Mouse (Mus musculus): Measurements from ENCODE around the gene Pomgnt1.

The Pomgnt1 gene

GRCm38 (mm10) chr4:116140801-116141574 is 17.3 kb downstream of the Pomgnt1 start:
- no peak for DNase-seq

GRCm38 (mm10) chr4:116141736-116142135 is 18.1 kb downstream of the Pomgnt1 start:
- DNase-seq = no peak

GRCm38 (mm10) chr4:116142269-116142668 is 18.6 kb downstream of the Pomgnt1 start:
- DNase-seq = peak; percentile 41

- peak; percentile 60 for DNase-seq
Observed at GRCm38 (mm10) chr4:116143317-116143811, 19.7 kb downstream of the Pomgnt1 start.

- DNase-seq = peak; percentile 58
Observed at GRCm38 (mm10) chr4:116143891-116144717, 20.5 kb downstream of the Pomgnt1 start.

GRCm38 (mm10) chr4:116149812-116150155 is 26.1 kb downstream of the Pomgnt1 start:
- DNase-seq = no peak

GRCm38 (mm10) chr4:116150156-116150861 is 26.7 kb downstream of the Pomgnt1 start:
- peak; percentile 54 for DNase-seq

- DNase-seq = no peak
Observed at GRCm38 (mm10) chr4:116150862-116151221, 27.2 kb downstream of the Pomgnt1 start.

GRCm38 (mm10) chr4:116151238-116151637 is 27.6 kb downstream of the Pomgnt1 start, which contains the start of gene Lurap1:
TSS of gene Lurap1 (minus strand) at chr4:116151338.
- no peak for DNase-seq

GRCm38 (mm10) chr4:116152702-116153101 is 29.1 kb downstream of the Pomgnt1 start:
- no peak for DNase-seq

GRCm38 (mm10) chr4:116157882-116158281 is 34.2 kb downstream of the Pomgnt1 start:
- DNase-seq = peak; percentile 61

- no peak for DNase-seq
Observed at GRCm38 (mm10) chr4:116159912-116160311, 36.3 kb downstream of the Pomgnt1 start.

GRCm38 (mm10) chr4:116160769-116161168 is 37.1 kb downstream of the Pomgnt1 start:
- no peak for DNase-seq

GRCm38 (mm10) chr4:116162142-116162541 is 38.5 kb downstream of the Pomgnt1 start:
- peak; percentile 60 for DNase-seq

GRCm38 (mm10) chr4:116164759-116165554 is 41.3 kb downstream of the Pomgnt1 start:
- no peak for DNase-seq

- no peak for DNase-seq
Observed at GRCm38 (mm10) chr4:116165708-116166407, 42.2 kb downstream of the Pomgnt1 start.

GRCm38 (mm10) chr4:116167404-116167803 is 43.8 kb downstream of the Pomgnt1 start, which contains the start of gene Tspan1:
TSS of gene Tspan1 (minus strand) at chr4:116167601.
- peak; percentile 65 for DNase-seq

- DNase-seq = peak; percentile 76
Observed at GRCm38 (mm10) chr4:116168617-116169352, 45.1 kb downstream of the Pomgnt1 start.

- no peak for DNase-seq
Observed at GRCm38 (mm10) chr4:116169353-116169672, 45.7 kb downstream of the Pomgnt1 start.

GRCm38 (mm10) chr4:116173072-116173471 is 49.4 kb downstream of the Pomgnt1 start, which contains the start of the genes 1700042G07Rik and Gm49337:
TSS of gene 1700042G07Rik (plus strand) at chr4:116173372.
TSS of gene Gm49337 (plus strand) at chr4:116173384.
- no peak for DNase-seq

- no peak for DNase-seq
Observed at GRCm38 (mm10) chr4:116173752-116174151, 50.1 kb downstream of the Pomgnt1 start.

Measured in kidney, adult 9 months (tissue).